Mouse (Mus musculus): Measurements from ENCODE around the gene Fgf8. TPM values are rescaled to one million over a fixed set of nuclear protein-coding genes. Genes with fewer than 3 reads are reported as not detected.

Fgf8 gene
- polyA plus RNA-seq, 2 experiments: 0.29 to 1.1 TPM

DNA sequence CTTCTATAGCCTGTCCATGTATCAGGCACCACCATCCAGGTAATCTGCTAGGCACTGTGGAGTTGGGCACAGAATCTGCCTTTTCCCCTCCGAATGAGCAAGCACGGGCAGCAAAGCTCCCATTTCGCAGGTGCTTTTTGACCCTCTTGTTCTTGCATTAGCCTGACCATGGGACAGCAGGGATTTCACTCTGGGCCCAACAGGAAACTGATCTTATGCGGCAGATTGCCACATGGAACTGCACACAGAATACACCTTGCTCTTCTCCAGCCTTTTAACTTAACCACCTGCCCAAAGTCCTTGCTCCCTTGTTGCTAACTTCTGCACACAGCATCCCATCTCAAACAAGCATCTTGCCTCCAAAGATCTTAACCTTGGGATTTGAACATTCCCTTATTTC is 55.7 kb downstream of the Fgf8 start:
- no peak for ATAC-seq (ENCODE audit: low FRiP score, low read depth)
- no peak overlapping the region for H3K4me2 ChIP-seq (replicated peaks; ENCODE audit: low read depth, low read length, severe bottlenecking)

More for the DNA sequence above, 55.7 kb downstream of the Fgf8 start:
- Histone ChIP-seq H3K27me3 (ENCODE audit: control insufficient read depth, insufficient read depth, low read length) (no peaks in the 10 kb centered on the region), H3K4me1 (ENCODE audit: control insufficient read depth, insufficient read depth, low read length) (no peaks in the 10 kb centered on the region), H3K36me3 (ENCODE audit: control insufficient read depth, insufficient read depth, low read length) (no peaks in the 10 kb centered on the region), H3K9me3 (ENCODE audit: control insufficient read depth, low read length) (no peaks in the 10 kb centered on the region), H3K4me3 (replicated peaks; ENCODE audit: low read length) (no peak overlapping the region), H3K9ac (ENCODE audit: low read depth, low read length, severe bottlenecking) (no peak overlapping the region), H3K27ac (replicated peaks; ENCODE audit: low read depth, low read length) (no peak overlapping the region)
- no peak for DNase-seq (ENCODE audit: low spot score)
- 73% methylated on average over 4 of the region's 4 CpGs for WGBS
- TF ChIP-seq POLR2A (IDR thresholded peaks at IDR 0.05; ENCODE audit: borderline replicate concordance, extremely low read depth, insufficient read depth, insufficient read length): no peak

Other genes with a start within 250 kb of the Fgf8 start
- gene Poll, start 182.4 kb downstream of the Fgf8 start, polyA plus RNA-seq (2012; rRNA removed): 12.5 and 14.5 TPM in 2 replicates
- 12.3 and 14.0 TPM in 2 replicates for gene Poll, start 182.4 kb downstream of the Fgf8 start, polyA plus RNA-seq (2014; fragmentation: Nextera tagmentation; extraction: Ambion mirVana)
- gene Gm17018, start 182.3 kb downstream of the Fgf8 start, polyA plus RNA-seq (2012; rRNA removed): 12.1 and 15.9 TPM in 2 replicates
- gene Gm17018, start 182.3 kb downstream of the Fgf8 start, polyA plus RNA-seq (2014; fragmentation: Nextera tagmentation; extraction: Ambion mirVana): 39.6 and 41.2 TPM in 2 replicates
- 52.2 and 94.4 TPM in 2 replicates for gene Fbxw4, start 82.6 kb downstream of the Fgf8 start, polyA plus RNA-seq (2012; rRNA removed)
- gene Fbxw4, start 82.6 kb downstream of the Fgf8 start, polyA plus RNA-seq (2014; fragmentation: Nextera tagmentation; extraction: Ambion mirVana): 5.4 and 6.6 TPM in 2 replicates
- 130 and 162 TPM in 2 replicates for gene Npm3, start 6.7 kb upstream of the Fgf8 start, polyA plus RNA-seq (2012; rRNA removed)
- 20.2 and 21.7 TPM in 2 replicates for gene Npm3, start 6.7 kb upstream of the Fgf8 start, polyA plus RNA-seq (2014; fragmentation: Nextera tagmentation; extraction: Ambion mirVana)
- 79.8 and 85.3 TPM in 2 replicates for gene Mgea5, start 40.9 kb upstream of the Fgf8 start, polyA plus RNA-seq (2012; rRNA removed)
- 59.0 and 66.9 TPM in 2 replicates for gene Mgea5, start 40.9 kb upstream of the Fgf8 start, polyA plus RNA-seq (2014; fragmentation: Nextera tagmentation; extraction: Ambion mirVana)
- 1.3 and 1.5 TPM in 2 replicates for gene Kcnip2, start 73.1 kb upstream of the Fgf8 start, polyA plus RNA-seq (2012; rRNA removed)
- gene Kcnip2, start 73.1 kb upstream of the Fgf8 start, polyA plus RNA-seq (2014; fragmentation: Nextera tagmentation; extraction: Ambion mirVana): 0.55 and 0.92 TPM in 2 replicates